Mouse (Mus musculus) ES-Bruce4 (cell line): ENCODE measurements around the gene Sox6. TPM values are rescaled to one million over a fixed set of nuclear protein-coding genes. Genes with fewer than 3 reads are reported as not detected.

Source experiments
- H3K27ac ChIP-seq: 2 replicates; pipeline ENCODE4 v1.5.1; 2012; ENCODE audit warnings: low read length, inconsistent platforms; ENCODE audit not compliant: insufficient read depth
- H3K27me3 ChIP-seq: 2 replicates; pipeline ENCODE4 v1.6.1; 2012; ENCODE audit warnings: mild to moderate bottlenecking, low read length, inconsistent platforms; ENCODE audit not compliant: control insufficient read depth, poor library complexity, insufficient read depth, severe bottlenecking
- H3K36me3 ChIP-seq: 2 replicates; pipeline ENCODE4 v1.6.1; 2012; ENCODE audit warnings: inconsistent platforms, mild to moderate bottlenecking, low read length, moderate library complexity; ENCODE audit not compliant: control insufficient read depth, poor library complexity, insufficient read depth, severe bottlenecking
- H3K4me1 ChIP-seq: one replicate; pipeline ENCODE4 v1.8.1; 2011; ENCODE audit warnings: low read length; ENCODE audit not compliant: control insufficient read depth, insufficient read depth
- H3K4me3 ChIP-seq: 2 replicates; pipeline ENCODE4 v1.5.1; 2011; ENCODE audit warnings: low read depth, mild to moderate bottlenecking, low read length
- H3K9ac ChIP-seq: 2 replicates; pipeline ENCODE4 v1.6.1; 2012; ENCODE audit warnings: low read depth, mild to moderate bottlenecking, inconsistent platforms; ENCODE audit not compliant: poor library complexity, severe bottlenecking
- H3K9me3 ChIP-seq: replicated peaks from 2 replicates; pipeline ENCODE4 v1.6.1; 2012; ENCODE audit warnings: mild to moderate bottlenecking, low read length, inconsistent platforms; ENCODE audit not compliant: control insufficient read depth, poor library complexity, insufficient read depth, severe bottlenecking
- CTCF ChIP-seq: IDR thresholded peaks from one replicate; pipeline ENCODE4 v1.8.1; 2011; ENCODE audit warnings: low read depth, low read length
- EP300 ChIP-seq: IDR thresholded peaks from 2 replicates; pipeline ENCODE4 v1.6.1; 2011; ENCODE audit warnings: low read depth, low read length; ENCODE audit not compliant: insufficient read depth
- POLR2A ChIP-seq: IDR thresholded peaks from one replicate; pipeline ENCODE4 v1.8.1; 2011; ENCODE audit warnings: low read length; ENCODE audit not compliant: insufficient read depth
- polyA plus RNA-seq: library from polyadenylated mRNA; stranded (reverse); fragments of >200 nt; gene quantifications from 2 replicates; pipeline ENCODE4 v1.2.4, GENCODE M21; 2011; ENCODE audit warnings: low read depth; ENCODE audit not compliant: missing spikeins, insufficient read depth, insufficient read length

Gene Sox6
- polyA plus RNA-seq, 1 experiment = 0.88 TPM

GRCm38 (mm10) chr7:115895028-115895671 is 143.4 kb downstream of the Sox6 start:
- no peaks in the 10 kb centered on the region for H3K4me1 ChIP-seq
- no peak overlapping the region for H3K9ac ChIP-seq
- H3K36me3 ChIP-seq = no peaks in the 10 kb centered on the region
- no peak for TF ChIP-seq POLR2A
- no peak for TF ChIP-seq CTCF
- TF ChIP-seq EP300 = no peak
- no peak overlapping the region for H3K4me3 ChIP-seq
- H3K27me3 ChIP-seq = no peaks in the 10 kb centered on the region
- H3K27ac ChIP-seq = no peak overlapping the region
- no peaks in the 10 kb centered on the region for H3K9me3 ChIP-seq

- Histone ChIP-seq H3K27ac (no peak overlapping the region), H3K4me1 (no peaks in the 10 kb centered on the region), H3K36me3 (no peaks in the 10 kb centered on the region), H3K9me3 (no peaks in the 10 kb centered on the region), H3K9ac (no peak overlapping the region), H3K27me3 (no peaks in the 10 kb centered on the region), H3K4me3 (no peak overlapping the region)
- TF ChIP-seq EP300 = no peak
- no peak for TF ChIP-seq POLR2A
Observed at GRCm38 (mm10) chr7:115891482-115891881, 147.1 kb downstream of the Sox6 start.

DNA sequence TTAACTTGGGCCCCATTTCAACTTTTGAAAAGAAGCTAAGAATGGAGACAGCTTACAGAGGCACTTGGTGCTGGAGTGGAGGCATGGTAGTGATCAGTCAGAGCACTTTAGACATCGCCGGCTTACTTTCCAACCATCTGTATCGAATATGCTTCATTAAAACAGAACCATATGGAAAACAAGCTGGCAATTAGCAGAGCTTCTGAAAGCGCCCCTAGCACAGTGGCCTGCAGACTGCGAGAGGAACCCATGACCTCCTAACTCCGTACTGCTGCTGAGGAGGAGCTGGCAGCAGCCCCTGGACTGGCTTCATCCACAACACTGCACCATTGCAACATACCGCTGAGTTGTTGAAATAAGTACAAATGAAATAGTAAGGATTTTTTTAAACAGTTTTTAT is 148.7 kb downstream of the Sox6 start:
- Histone ChIP-seq H3K4me1 (no peaks in the 10 kb centered on the region), H3K27ac (no peak overlapping the region), H3K27me3 (no peaks in the 10 kb centered on the region), H3K9me3 (no peaks in the 10 kb centered on the region), H3K4me3 (no peak overlapping the region), H3K36me3 (no peaks in the 10 kb centered on the region), H3K9ac (no peak overlapping the region)
- no peak for TF ChIP-seq EP300
- no peak for TF ChIP-seq POLR2A
- TF ChIP-seq CTCF = no peak

- no peak overlapping the region for H3K9ac ChIP-seq
- TF ChIP-seq EP300 (no peak), CTCF (no peak), POLR2A (no peak)
- H3K4me3 ChIP-seq = no peak overlapping the region
- no peaks in the 10 kb centered on the region for H3K9me3 ChIP-seq
- H3K27me3 ChIP-seq = no peaks in the 10 kb centered on the region
- H3K4me1 ChIP-seq = no peaks in the 10 kb centered on the region
- no peaks in the 10 kb centered on the region for H3K36me3 ChIP-seq
- H3K27ac ChIP-seq = no peak overlapping the region
Observed at GRCm38 (mm10) chr7:115888561-115888960, 150.0 kb downstream of the Sox6 start.

GRCm38 (mm10) chr7:115888120-115888519 is 150.5 kb downstream of the Sox6 start:
- H3K9me3 ChIP-seq = no peaks in the 10 kb centered on the region
- H3K4me3 ChIP-seq = no peak overlapping the region
- no peaks in the 10 kb centered on the region for H3K36me3 ChIP-seq
- H3K4me1 ChIP-seq = no peaks in the 10 kb centered on the region
- no peak for TF ChIP-seq CTCF
- no peak for TF ChIP-seq POLR2A
- no peak for TF ChIP-seq EP300
- no peak overlapping the region for H3K27ac ChIP-seq
- H3K9ac ChIP-seq = no peak overlapping the region
- no peaks in the 10 kb centered on the region for H3K27me3 ChIP-seq

GRCm38 (mm10) chr7:115872903-115873302 is 165.7 kb downstream of the Sox6 start:
- H3K9ac ChIP-seq = no peak overlapping the region
- no peak overlapping the region for H3K27ac ChIP-seq
- H3K4me3 ChIP-seq = no peak overlapping the region
- H3K27me3 ChIP-seq = no peaks in the 10 kb centered on the region
- H3K36me3 ChIP-seq = no peaks in the 10 kb centered on the region
- H3K4me1 ChIP-seq = peaks cover 3% of the 10 kb centered on the region
- no peaks in the 10 kb centered on the region for H3K9me3 ChIP-seq
- TF ChIP-seq EP300 = no peak
- TF ChIP-seq CTCF = no peak
- no peak for TF ChIP-seq POLR2A
